13 mouse cellular contexts compared by ENCODE assay signal in genomic region chr17:46003717-46004481, GRCm38 (mm10). TPM values are rescaled to one million over a fixed set of nuclear protein-coding genes. Genes with fewer than 3 reads are reported as not detected.
DNase-seq lines count a peak whose midpoint lies in the region; ATAC-seq and TF ChIP-seq lines count a peak whose summit lies in the region.
"Had no signal": no experiment of that assay in that cellular context is flagged by ENCODE, and none has a peak within 500 bp of the region (broad histone marks: within the 10 kb centered on the region; RNA-seq: fewer than 3 reads in every experiment).

No protein-coding gene starts in this region.

- ATAC-seq in lung, embryonic 15.5 days (ENCODE audit: borderline replicate concordance, extremely low read depth, low FRiP score, low TSS enrichment) = 0 out of 2 replicates have a peak, but pooled peaks have one; percentile 13
- no peak for ATAC-seq in midbrain, embryonic 15.5 days (replicated peaks)

- no peak overlapping the region for H3ac ChIP-seq in myocyte (ENCODE audit: control insufficient read depth, insufficient read length)

- 51% methylated on average over 15 of the region's 15 CpGs for WGBS in lung, embryonic 15.5 days
- WGBS in midbrain, embryonic 15.5 days = 85% methylated on average over 15 of the region's 15 CpGs

- peak; percentile 97 for DNase-seq in heart, adult 11 months
- DNase-seq in heart, adult 8-10 months (ENCODE audit: low spot score) = no peak
- DNase-seq in lung, postnatal 4 days = no peak
- peak; percentile 74 for DNase-seq in adrenal gland, postnatal 25 days
- DNase-seq in cerebellum, postnatal 4 days (ENCODE audit: low spot score in 2 of 2) = no peak
- DNase-seq: cerebellum, postnatal 36 days; right cerebral cortex, postnatal 4 days; thymus, adult 2 months had no signal

- no peak overlapping the region for H3K9ac ChIP-seq in lung, embryonic 15.5 days
- no peak overlapping the region for H3K9ac ChIP-seq in midbrain, embryonic 15.5 days
- H3K9ac ChIP-seq: limb, embryonic 12.5 days had no signal

- TF ChIP-seq POLR2A in myocyte (IDR thresholded peaks at IDR 0.05; ENCODE audit: insufficient read length, low read depth) = no peak

- no peaks in the 10 kb centered on the region for H3K4me1 ChIP-seq in lung, embryonic 15.5 days
- H3K4me1 ChIP-seq in midbrain, embryonic 15.5 days = no peaks in the 10 kb centered on the region
- H3K4me1 ChIP-seq: midbrain, embryonic 10.5 days had no signal

- H3K27me3 ChIP-seq in lung, embryonic 15.5 days = no peaks in the 10 kb centered on the region
- H3K27me3 ChIP-seq in myocyte (ENCODE audit: control insufficient read depth, insufficient read depth, insufficient read length) = no peaks in the 10 kb centered on the region
- H3K27me3 ChIP-seq in midbrain, embryonic 15.5 days (replicated peaks) = no peaks in the 10 kb centered on the region
- H3K27me3 ChIP-seq: limb, embryonic 12.5 days had no signal

- H3K27ac ChIP-seq in lung, embryonic 15.5 days = no peak overlapping the region
- H3K27ac ChIP-seq in midbrain, embryonic 15.5 days = no peak overlapping the region
- H3K27ac ChIP-seq: limb, embryonic 12.5 days; midbrain, embryonic 10.5 days had no signal

- no peak overlapping the region for H3K4me3 ChIP-seq in lung, embryonic 15.5 days
- H3K4me3 ChIP-seq in myocyte = no peak overlapping the region
- no peak overlapping the region for H3K4me3 ChIP-seq in midbrain, embryonic 15.5 days
- H3K4me3 ChIP-seq: limb, embryonic 12.5 days; midbrain, embryonic 10.5 days had no signal

- no peak overlapping the region for H3K4me2 ChIP-seq in lung, embryonic 15.5 days
- H3K4me2 ChIP-seq in myocyte (ENCODE audit: low read depth) = no peak overlapping the region
- no peak overlapping the region for H3K4me2 ChIP-seq in midbrain, embryonic 15.5 days
- H3K4me2 ChIP-seq: limb, embryonic 12.5 days had no signal

- no peaks in the 10 kb centered on the region for H3K36me3 ChIP-seq in lung, embryonic 15.5 days
- no peaks in the 10 kb centered on the region for H3K36me3 ChIP-seq in myocyte (ENCODE audit: control insufficient read depth, insufficient read depth)
- no peaks in the 10 kb centered on the region for H3K36me3 ChIP-seq in midbrain, embryonic 15.5 days (replicated peaks)
- H3K36me3 ChIP-seq: limb, embryonic 12.5 days; midbrain, embryonic 10.5 days had no signal

- H3K9me3 ChIP-seq in lung, embryonic 15.5 days = no peaks in the 10 kb centered on the region
- H3K9me3 ChIP-seq in midbrain, embryonic 15.5 days = no peaks in the 10 kb centered on the region
- H3K9me3 ChIP-seq: limb, embryonic 12.5 days; midbrain, embryonic 10.5 days had no signal

- H3K79me2 ChIP-seq in myocyte (ENCODE audit: control insufficient read depth, insufficient read depth) = no peaks in the 10 kb centered on the region

TF ChIP-seq in myocyte, 11 proteins besides CTCF, POLR2A, EP300 and RAD21:
- TF ChIP-seq MYOG (IDR thresholded peaks at IDR 0.05; ENCODE audit: control insufficient read depth in 1 of 3, insufficient read depth in 1 of 3, insufficient read length in 2 of 3, low read depth in 2 of 3) = peak; percentile 14 to 83 (median 22)
- peak; percentile 20 for TF ChIP-seq TCF3 (IDR thresholded peaks at IDR 0.05; ENCODE audit: insufficient read length, low read depth)
- TF ChIP-seq USF1 (IDR thresholded peaks at IDR 0.05; ENCODE audit: low read depth) = peak; percentile 77
- no peak for TF ChIP-seq POLR2AphosphoS2 (IDR thresholded peaks at IDR 0.05; ENCODE audit: insufficient read length, low read depth)
- TF ChIP-seq SRF (IDR thresholded peaks at IDR 0.05; ENCODE audit: control insufficient read depth, insufficient read length, low read depth) = no peak
- TF ChIP-seq TCF12 (IDR thresholded peaks at IDR 0.05; ENCODE audit: insufficient read depth, poor library complexity, severe bottlenecking) = no peak
- TF ChIP-seq REST (IDR thresholded peaks at IDR 0.05; ENCODE audit: insufficient read depth, insufficient read length) = no peak
- TF ChIP-seq MYOD1 (IDR thresholded peaks at IDR 0.05; ENCODE audit: control insufficient read depth in 1 of 3, insufficient read length in 2 of 3, low read depth in 2 of 3) = peak in 2 of 3 experiments; percentile 4 to 81

RNA-seq across cellular contexts. Expression of gene Vegfa, which starts 28.3 kb away (rescaled TPM):
- 100 to 1,000 TPM; 195 to 267 (median 235) TPM for total RNA-seq in heart, adult 8-10 months (2022)
- polyA plus RNA-seq in lung, embryonic 15.5 days (2015; fragmentation: Nextera tagmentation; extraction: Ambion mirVana) = 5.1 and 6.2 TPM in 2 replicates
- 429 and 459 TPM in 2 replicates for total RNA-seq in adrenal gland, postnatal 25 days (2021)
- polyA plus RNA-seq in myocyte (2012; fragmentation: generic; extraction: Trizol) = 177 TPM
- polyA plus RNA-seq in midbrain, embryonic 15.5 days (2015; fragmentation: Nextera tagmentation; extraction: Ambion mirVana) = 4.0 and 5.4 TPM in 2 replicates

Comparison
In these comparisons a context has a peak if more than half of its experiments do, and no peak if none do; other contexts are left out.
1. DNase-seq: peak in heart, adult 11 months (single experiment) and adrenal gland, postnatal 25 days (single experiment); none in heart, adult 8-10 months (single experiment), lung, postnatal 4 days (0 of 2) and cerebellum, postnatal 4 days (0 of 2).
2. RNA of gene Vegfa, which starts 28.3 kb away (polyA plus RNA-seq): 177 TPM in myocyte (single experiment); 4.0 to 5.4 TPM in midbrain, embryonic 15.5 days and 5.1 to 6.2 TPM in lung, embryonic 15.5 days; every median in the first group is over 10 times any median in the second.